Mouse (Mus musculus): ENCODE data around the gene Iqcm. TPM values are rescaled to one million over a fixed set of nuclear protein-coding genes. Genes with fewer than 3 reads are reported as not detected.

The Iqcm gene
- total RNA-seq, 2 experiments from 2014 or later: 0.23 to 0.25 TPM

Other genes starting within 250 kb of the Iqcm start
- 10 to 100 TPM; 79.6 to 80.5 TPM for gene Rasd2, start 234.8 kb upstream of the Iqcm start, total RNA-seq (2021)
- gene Gm10358, start 42.1 kb upstream of the Iqcm start, total RNA-seq (2021): under 1 TPM in 1 of 2 experiments, not detected in 1; 0.30 TPM

All from layer of hippocampus, adult 18-20 months (tissue).